10 mouse cellular contexts compared by ENCODE assay signal in genomic region chr6:127974000-127974399, GRCm38 (mm10).
DNase-seq lines count a peak whose midpoint lies in the region; ATAC-seq and TF ChIP-seq lines count a peak whose summit lies in the region.
"Had no signal": no experiment of that assay in that cellular context is flagged by ENCODE, and none has a peak within 500 bp of the region (broad histone marks: within the 10 kb centered on the region; RNA-seq: fewer than 3 reads in every experiment).

No protein-coding gene starts in this region.

- 64% methylated on average over 9 of the region's 9 CpGs for WGBS in forebrain, embryonic 12.5 days
- WGBS in forebrain, embryonic 11.5 days = 71% methylated on average over 9 of the region's 9 CpGs
- WGBS in embryonic facial prominence, embryonic 10.5 days = 64% methylated on average over 9 of the region's 9 CpGs
- WGBS in limb, embryonic 11.5 days = 35% methylated on average over 9 of the region's 9 CpGs
- 67% methylated on average over 9 of the region's 9 CpGs for WGBS in liver, embryonic 11.5 days

- ATAC-seq in forebrain, embryonic 12.5 days (ENCODE audit: low FRiP score) = no peak
- ATAC-seq in forebrain, embryonic 11.5 days (replicated peaks; ENCODE audit: low FRiP score) = no peak
- ATAC-seq in limb, embryonic 11.5 days (ENCODE audit: insufficient number of reproducible peaks, low FRiP score, low TSS enrichment, low read depth) = no peak
- ATAC-seq in liver, embryonic 11.5 days (replicated peaks; ENCODE audit: low FRiP score) = no peak
- ATAC-seq: inflammation-experienced regulatory T-cells, adult 6 months had no signal

- 0 out of 2 replicates have a peak overlapping the region, but pooled peaks have one; percentile 6 for H3K27ac ChIP-seq in forebrain, embryonic 12.5 days
- H3K27ac ChIP-seq in forebrain, embryonic 11.5 days (ENCODE audit: low read depth, low read length) = no peak overlapping the region
- H3K27ac ChIP-seq in embryonic facial prominence, embryonic 10.5 days (replicated peaks) = 0 out of 2 replicates have a peak overlapping the region, but pooled peaks have one; percentile 55
- no peak overlapping the region for H3K27ac ChIP-seq in limb, embryonic 11.5 days (replicated peaks; ENCODE audit: low read depth, low read length)
- no peak overlapping the region for H3K27ac ChIP-seq in liver, embryonic 11.5 days (ENCODE audit: low read depth, low read length)
- no peak overlapping the region for H3K27ac ChIP-seq in layer of hippocampus, adult 2 months

- no peak for TF ChIP-seq CTCF in layer of hippocampus, adult 2 months (conservative IDR thresholded peaks at IDR 0.05)

- no peak overlapping the region for H3K4me3 ChIP-seq in forebrain, embryonic 12.5 days (replicated peaks)
- no peak overlapping the region for H3K4me3 ChIP-seq in forebrain, embryonic 11.5 days (ENCODE audit: low read depth, low read length)
- no peak overlapping the region for H3K4me3 ChIP-seq in embryonic facial prominence, embryonic 10.5 days
- no peak overlapping the region for H3K4me3 ChIP-seq in limb, embryonic 11.5 days (ENCODE audit: low read depth, low read length)
- H3K4me3 ChIP-seq in liver, embryonic 11.5 days (ENCODE audit: low read depth, low read length) = no peak overlapping the region
- H3K4me3 ChIP-seq in layer of hippocampus, adult 2 months = no peak overlapping the region

- H3K36me3 ChIP-seq in forebrain, embryonic 12.5 days (replicated peaks) = 0 out of 2 replicates have a peak, but pooled peaks cover 2% of the 10 kb centered on the region
- no peaks in the 10 kb centered on the region for H3K36me3 ChIP-seq in forebrain, embryonic 11.5 days (ENCODE audit: control insufficient read depth, insufficient read depth, low read length)
- H3K36me3 ChIP-seq in embryonic facial prominence, embryonic 10.5 days (replicated peaks) = peaks cover 5% of the 10 kb centered on the region; the same call in 1 of the 2 replicates
- no peaks in the 10 kb centered on the region for H3K36me3 ChIP-seq in limb, embryonic 11.5 days (ENCODE audit: control insufficient read depth, insufficient read depth, low read length)
- H3K36me3 ChIP-seq in liver, embryonic 11.5 days (ENCODE audit: control insufficient read depth, insufficient read depth, low read length) = no peaks in the 10 kb centered on the region

- no peak for DNase-seq in forebrain, embryonic 11.5 days (ENCODE audit: low spot score)
- DNase-seq in 3T3-L1 (ENCODE audit: low read depth, low spot score) = peak; percentile 81
- DNase-seq in embryonic facial prominence, embryonic 10.5 days (ENCODE audit: low spot score) = no peak
- peak; percentile 39 for DNase-seq in limb, embryonic 11.5 days (ENCODE audit: low spot score)
- DNase-seq in liver, embryonic 11.5 days (ENCODE audit: low spot score) = no peak
- DNase-seq in layer of hippocampus, adult 2 months (ENCODE audit: low spot score in 2 of 2) = no peak
- no peak for DNase-seq in spleen, adult 18-20 months
- DNase-seq: thymus, postnatal 4 days had no signal

- no peak overlapping the region for H3K4me2 ChIP-seq in forebrain, embryonic 12.5 days
- H3K4me2 ChIP-seq in forebrain, embryonic 11.5 days (ENCODE audit: low read depth, low read length, severe bottlenecking) = no peak overlapping the region
- no peak overlapping the region for H3K4me2 ChIP-seq in limb, embryonic 11.5 days (ENCODE audit: low read depth, severe bottlenecking)
- H3K4me2 ChIP-seq in liver, embryonic 11.5 days = no peak overlapping the region

- peaks cover 18% of the 10 kb centered on the region for H3K4me1 ChIP-seq in forebrain, embryonic 12.5 days
- H3K4me1 ChIP-seq in forebrain, embryonic 11.5 days (replicated peaks; ENCODE audit: control insufficient read depth, insufficient read depth, low read length) = peaks cover 2% of the 10 kb centered on the region; the same call in 1 of the 2 replicates
- H3K4me1 ChIP-seq in embryonic facial prominence, embryonic 10.5 days = peaks cover 40% of the 10 kb centered on the region
- peaks cover 18% of the 10 kb centered on the region for H3K4me1 ChIP-seq in limb, embryonic 11.5 days (ENCODE audit: control insufficient read depth, insufficient read depth, low read length)
- H3K4me1 ChIP-seq in liver, embryonic 11.5 days (replicated peaks; ENCODE audit: control insufficient read depth, insufficient read depth, low read length) = no peaks in the 10 kb centered on the region

- no peak overlapping the region for H3K9ac ChIP-seq in forebrain, embryonic 12.5 days
- no peak overlapping the region for H3K9ac ChIP-seq in forebrain, embryonic 11.5 days (ENCODE audit: low read length)
- no peak overlapping the region for H3K9ac ChIP-seq in limb, embryonic 11.5 days (ENCODE audit: low read length)
- H3K9ac ChIP-seq in liver, embryonic 11.5 days (ENCODE audit: low read depth, low read length) = no peak overlapping the region

- H3K27me3 ChIP-seq in forebrain, embryonic 12.5 days = no peaks in the 10 kb centered on the region
- no peaks in the 10 kb centered on the region for H3K27me3 ChIP-seq in forebrain, embryonic 11.5 days (ENCODE audit: control insufficient read depth, insufficient read depth, low read length)
- H3K27me3 ChIP-seq in embryonic facial prominence, embryonic 10.5 days (replicated peaks; ENCODE audit: low read depth, poor library complexity, severe bottlenecking) = no peaks in the 10 kb centered on the region
- no peaks in the 10 kb centered on the region for H3K27me3 ChIP-seq in limb, embryonic 11.5 days (ENCODE audit: control insufficient read depth, insufficient read depth, low read length)
- H3K27me3 ChIP-seq in liver, embryonic 11.5 days (replicated peaks; ENCODE audit: control insufficient read depth, insufficient read depth, low read length) = no peaks in the 10 kb centered on the region

- no peaks in the 10 kb centered on the region for H3K9me3 ChIP-seq in forebrain, embryonic 12.5 days
- no peaks in the 10 kb centered on the region for H3K9me3 ChIP-seq in forebrain, embryonic 11.5 days (ENCODE audit: control insufficient read depth, low read length)
- H3K9me3 ChIP-seq in embryonic facial prominence, embryonic 10.5 days = no peaks in the 10 kb centered on the region
- H3K9me3 ChIP-seq in limb, embryonic 11.5 days (ENCODE audit: control insufficient read depth, low read length) = no peaks in the 10 kb centered on the region
- no peaks in the 10 kb centered on the region for H3K9me3 ChIP-seq in liver, embryonic 11.5 days (ENCODE audit: control insufficient read depth, low read length)

Comparison
In these comparisons a context has a peak if more than half of its experiments do, and no peak if none do; other contexts are left out.
1. H3K27ac ChIP-seq: peak in forebrain, embryonic 12.5 days (single experiment) and embryonic facial prominence, embryonic 10.5 days (single experiment); none in forebrain, embryonic 11.5 days (single experiment), limb, embryonic 11.5 days (single experiment), liver, embryonic 11.5 days (single experiment) and layer of hippocampus, adult 2 months (single experiment).
2. DNase-seq: peak in 3T3-L1 (single experiment) and limb, embryonic 11.5 days (single experiment); none in forebrain, embryonic 11.5 days (single experiment), embryonic facial prominence, embryonic 10.5 days (single experiment), liver, embryonic 11.5 days (single experiment), layer of hippocampus, adult 2 months (0 of 2) and spleen, adult 18-20 months (0 of 2).